Mouse (Mus musculus): ENCODE data around the gene Il13ra1.

DNA sequence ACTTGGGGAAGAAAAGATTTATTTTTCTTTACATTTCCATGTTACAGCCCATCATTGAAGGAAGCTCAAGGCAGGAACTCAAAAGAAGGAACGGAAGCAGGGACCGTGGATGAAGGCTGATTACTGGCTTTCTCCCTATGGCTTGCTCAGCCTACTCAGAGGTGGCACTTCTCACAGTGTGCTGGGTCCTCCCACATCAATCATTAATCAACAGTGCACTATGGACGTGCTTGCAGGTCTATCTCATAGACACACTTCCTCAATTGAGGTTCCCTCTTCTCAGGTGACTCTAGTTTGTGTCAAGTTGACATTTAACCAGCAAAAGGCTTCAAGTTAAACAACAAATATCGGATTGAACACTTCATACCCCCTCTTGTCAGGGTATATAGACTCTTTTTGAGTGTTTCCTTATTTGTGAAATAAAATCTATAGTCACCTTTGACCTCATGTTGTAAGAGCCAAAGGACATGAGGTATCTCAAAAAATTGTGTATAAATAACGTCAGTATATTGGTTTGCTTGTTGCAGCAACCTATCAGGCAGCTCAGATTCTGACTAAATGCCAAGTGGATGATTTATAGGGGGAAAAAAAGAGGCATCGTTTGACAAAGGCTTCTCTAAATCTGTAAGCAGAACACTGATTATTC lies 30.2 kb downstream of the Il13ra1 start:
- TF ChIP-seq CTCF (IDR thresholded peaks at IDR 0.05; ENCODE audit: control insufficient read depth, insufficient read depth, insufficient replicate concordance, low read depth, low read length), result no peak
- no peak for TF ChIP-seq POLR2A (IDR thresholded peaks at IDR 0.05; ENCODE audit: control insufficient read depth, low read depth, low read length)

Measured in testis, adult 2 months (tissue).